Mouse (Mus musculus) kidney, postnatal 10 days (tissue): ENCODE measurements around the gene Macrod2.
"Not testable (repeated sequence)": the region's sequence is repeated elsewhere in the genome, so short reads cannot be mapped to it uniquely, and the experiment has no call there.

Experiments
- DNase-seq: peaks from one replicate; pipeline ENCODE4 v3.0.0; 2021; ENCODE audit warnings: mixed read lengths

Macrod2 gene

GRCm38 (mm10) chr2:140704146-140704545, 309.0 kb downstream of the Macrod2 start:
- DNase-seq: no peak

DNA sequence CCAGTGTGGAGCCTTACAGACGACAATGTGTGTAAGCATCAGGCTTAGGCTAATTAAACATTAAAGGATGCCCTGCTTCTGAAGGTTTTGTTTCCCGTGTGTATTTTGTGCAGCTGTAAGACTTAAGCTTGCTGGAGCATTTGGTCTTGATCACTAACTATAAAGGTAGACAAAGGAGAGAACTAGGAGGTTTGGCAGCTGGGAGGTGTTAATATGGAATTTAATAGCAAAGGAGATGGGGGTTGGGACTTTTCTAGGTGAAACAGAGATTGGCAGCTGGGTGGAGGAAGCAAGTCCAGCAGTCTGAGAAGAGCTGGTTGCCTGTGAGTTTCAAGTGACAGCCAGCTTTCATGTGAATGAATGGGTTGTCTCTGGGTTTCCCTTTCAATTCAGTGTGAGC, 310.2 kb downstream of the Macrod2 start:
- no peak for DNase-seq

DNA sequence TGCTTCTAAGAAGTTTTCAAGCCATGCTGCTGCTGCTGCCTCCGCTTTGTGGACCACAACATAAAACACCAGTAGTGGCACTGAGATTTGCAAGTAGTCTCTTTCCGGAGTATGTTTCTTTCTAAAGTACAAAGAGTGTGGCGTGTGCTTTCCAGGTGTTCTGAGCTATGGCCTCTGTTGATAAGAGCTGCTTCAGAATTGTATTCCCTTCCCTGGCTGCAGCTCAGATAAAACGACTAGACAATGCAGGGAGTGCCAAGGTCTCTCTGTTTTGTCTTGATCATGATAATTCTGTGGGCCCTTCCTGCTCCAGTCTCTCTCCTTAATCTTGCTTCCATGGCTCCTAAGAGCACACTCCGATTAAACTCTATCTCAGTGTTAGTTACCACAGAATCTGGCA, 312.4 kb downstream of the Macrod2 start:
- DNase-seq: no peak

- DNase-seq: no peak
Measured at GRCm38 (mm10) chr2:140715822-140716221, 320.7 kb downstream of the Macrod2 start.

DNA sequence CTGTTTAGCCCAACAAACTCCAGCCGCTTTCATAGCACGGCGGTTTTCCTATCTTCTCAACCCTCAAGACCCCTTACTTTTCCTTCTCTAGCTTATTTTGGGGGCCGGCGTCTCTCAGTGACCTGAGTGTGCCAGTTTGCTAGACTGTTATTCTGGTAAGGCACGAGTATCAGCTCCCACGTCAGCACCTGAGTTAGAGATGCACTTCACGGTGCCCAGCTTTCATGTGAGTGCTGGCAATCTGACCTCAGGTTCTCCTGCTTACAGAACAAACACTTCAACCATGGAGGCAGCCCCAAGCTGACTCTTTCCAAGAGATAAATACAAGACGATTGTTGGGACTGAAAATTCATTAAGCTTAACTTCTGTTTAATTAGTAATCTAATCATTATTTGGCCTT, 322.3 kb downstream of the Macrod2 start:
- no peak for DNase-seq

DNA sequence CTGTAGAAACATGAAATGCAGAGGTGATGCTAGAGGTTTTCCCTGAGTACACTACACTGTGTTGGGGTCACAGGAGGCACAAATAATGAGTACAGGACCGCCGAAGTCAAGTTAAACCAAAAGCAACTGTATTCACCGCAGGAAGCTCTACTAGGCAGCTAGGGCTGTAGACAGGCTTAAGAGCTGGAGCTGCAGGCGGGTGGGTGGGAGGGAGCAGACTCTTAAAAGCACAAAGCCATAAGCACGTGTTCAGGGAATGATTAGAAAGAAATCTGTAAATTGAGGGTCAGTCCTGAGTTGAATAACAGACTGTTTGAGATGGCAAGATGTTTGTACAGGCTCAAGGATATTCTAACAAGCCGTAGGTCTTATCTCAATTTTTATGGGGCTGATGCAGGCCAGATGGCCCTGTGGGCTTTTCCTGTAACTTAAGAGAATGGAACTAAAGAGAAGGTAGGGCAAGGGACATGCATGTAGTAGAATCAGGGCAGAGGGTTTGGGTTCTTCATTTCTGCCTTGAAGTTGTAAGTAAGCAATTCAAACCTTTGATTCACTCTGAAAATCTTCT, 337.6 kb downstream of the Macrod2 start:
- no peak for DNase-seq

GRCm38 (mm10) chr2:140740511-140740910, 345.4 kb downstream of the Macrod2 start:
- DNase-seq: no peak

GRCm38 (mm10) chr2:140742954-140743353, 347.8 kb downstream of the Macrod2 start:
- DNase-seq: not testable (repeated sequence)

DNA sequence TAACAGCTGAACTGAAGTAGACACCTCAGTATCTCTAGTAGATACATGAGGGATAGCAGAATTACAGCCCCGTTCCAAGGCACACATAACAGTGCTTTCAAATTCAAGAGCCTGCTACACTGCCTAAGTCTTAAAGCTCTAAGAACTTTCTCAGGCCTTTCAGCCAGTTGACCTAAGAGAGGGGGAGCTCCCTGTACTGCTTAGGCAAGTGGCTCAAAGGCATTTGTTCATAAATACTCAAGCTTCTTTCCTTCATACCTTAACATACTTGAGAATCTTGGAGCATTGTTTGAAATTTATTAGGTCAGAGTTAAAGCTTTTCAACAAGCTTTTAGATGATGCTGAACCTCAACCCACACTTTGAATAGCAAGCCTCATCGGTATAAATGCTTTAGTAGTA, 363.8 kb downstream of the Macrod2 start:
- no peak for DNase-seq

GRCm38 (mm10) chr2:140759732-140760131, 364.6 kb downstream of the Macrod2 start:
- DNase-seq: no peak

GRCm38 (mm10) chr2:140760137-140760536, 365.0 kb downstream of the Macrod2 start:
- DNase-seq: no peak

DNA sequence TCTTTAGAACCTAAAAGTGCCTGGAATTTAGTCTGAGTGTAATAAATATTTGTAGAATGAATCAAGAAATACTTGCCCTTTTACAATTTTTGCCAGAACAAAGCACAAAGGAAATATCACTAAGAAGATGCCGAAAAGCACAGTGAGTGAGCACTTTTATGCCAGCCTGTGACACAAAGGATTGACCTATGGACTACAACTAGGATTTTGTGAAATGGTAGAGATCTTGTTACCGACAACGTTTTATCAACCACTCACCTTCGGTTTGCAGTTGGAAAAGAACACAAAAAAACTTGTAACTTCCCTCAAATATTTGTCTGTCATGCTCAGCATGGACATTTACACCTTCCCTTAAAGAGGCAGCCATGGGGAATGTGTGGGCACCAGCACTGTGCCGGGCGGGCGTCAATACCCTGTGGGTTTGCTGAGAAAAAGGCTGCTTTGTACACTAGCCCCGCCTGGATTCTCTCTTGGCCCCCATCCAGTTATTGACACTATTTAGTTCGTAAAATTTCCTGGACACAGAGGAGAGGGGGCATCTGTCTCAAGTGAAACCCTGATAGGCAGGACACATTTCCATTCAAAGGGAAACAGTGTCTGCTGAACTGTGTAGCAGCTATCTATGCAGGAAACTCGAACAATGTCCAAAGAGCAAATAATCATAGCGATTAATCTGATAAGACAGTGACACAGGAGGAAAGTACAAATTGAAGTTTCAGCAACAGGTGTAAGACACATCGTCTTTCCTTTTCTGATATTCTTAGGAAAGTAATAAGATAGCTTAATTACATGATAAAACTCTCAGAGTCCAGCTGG, 368.2 kb downstream of the Macrod2 start:
- no peak for DNase-seq

GRCm38 (mm10) chr2:140769473-140769872, 374.4 kb downstream of the Macrod2 start:
- no peak for DNase-seq

DNA sequence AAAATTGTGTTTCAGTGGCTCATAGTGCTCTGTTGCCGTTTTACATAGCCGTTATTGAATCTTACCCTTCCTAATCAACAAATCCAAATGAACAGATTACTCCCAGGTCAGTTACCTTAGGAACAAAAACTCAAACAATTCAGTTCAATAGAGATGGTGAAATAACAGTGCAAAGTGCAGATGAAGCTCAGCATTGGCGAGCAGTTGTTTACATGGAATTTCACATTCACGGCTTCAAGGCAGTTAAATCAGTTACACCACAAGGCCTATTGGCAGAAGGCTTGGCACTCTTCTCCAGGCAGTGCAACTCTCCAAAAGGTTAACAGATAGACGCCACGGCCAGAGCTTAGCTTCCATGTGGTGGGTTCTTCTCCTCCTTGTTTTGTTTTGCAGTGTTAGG, 377.7 kb downstream of the Macrod2 start:
- no peak for DNase-seq

DNA sequence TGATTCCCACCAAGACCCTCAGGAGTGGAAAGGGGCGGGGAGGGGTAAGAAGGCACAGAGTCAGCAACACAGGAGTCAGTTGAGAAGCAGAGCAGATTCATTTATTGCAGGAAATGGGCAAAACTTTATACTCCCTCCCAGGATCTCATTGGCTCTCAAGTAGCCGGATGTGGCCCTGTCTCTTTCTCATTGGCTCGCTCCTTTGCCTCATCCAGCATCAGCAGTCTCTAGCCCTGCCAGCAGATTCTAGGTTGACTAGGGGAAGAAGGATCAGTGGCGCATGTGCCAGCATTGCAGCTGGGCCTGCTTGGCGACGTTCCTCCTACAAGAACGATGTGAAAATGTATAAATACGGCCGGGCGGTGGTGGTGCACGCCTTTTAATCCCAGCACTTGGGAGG, 378.3 kb downstream of the Macrod2 start:
- no peak for DNase-seq

DNA sequence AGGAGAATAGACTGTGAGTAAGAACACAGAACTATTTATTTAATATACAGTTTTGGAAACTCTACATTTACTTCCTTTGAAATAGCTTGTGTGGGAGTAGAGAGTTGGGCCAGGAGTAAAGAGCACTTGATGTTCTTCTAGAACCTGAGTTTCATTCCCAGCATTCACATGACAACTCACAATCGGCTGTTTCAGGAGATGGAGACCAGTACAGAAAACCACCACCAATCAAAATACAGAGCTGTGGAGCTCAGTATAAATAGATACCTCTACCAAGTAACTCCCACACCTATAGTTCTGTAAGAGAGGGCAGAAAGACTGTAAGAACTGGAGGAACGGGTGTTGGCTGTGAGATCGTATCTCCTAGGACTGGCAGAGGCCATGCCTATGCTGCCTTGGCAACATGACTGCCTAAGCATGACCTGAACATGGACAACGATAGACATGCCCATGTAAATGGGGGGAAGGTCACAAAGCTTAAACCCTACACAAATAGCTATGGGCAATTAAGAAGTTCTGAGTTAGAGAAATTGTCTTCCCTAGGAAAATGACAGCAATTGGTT, 379.8 kb downstream of the Macrod2 start:
- no peak for DNase-seq

DNA sequence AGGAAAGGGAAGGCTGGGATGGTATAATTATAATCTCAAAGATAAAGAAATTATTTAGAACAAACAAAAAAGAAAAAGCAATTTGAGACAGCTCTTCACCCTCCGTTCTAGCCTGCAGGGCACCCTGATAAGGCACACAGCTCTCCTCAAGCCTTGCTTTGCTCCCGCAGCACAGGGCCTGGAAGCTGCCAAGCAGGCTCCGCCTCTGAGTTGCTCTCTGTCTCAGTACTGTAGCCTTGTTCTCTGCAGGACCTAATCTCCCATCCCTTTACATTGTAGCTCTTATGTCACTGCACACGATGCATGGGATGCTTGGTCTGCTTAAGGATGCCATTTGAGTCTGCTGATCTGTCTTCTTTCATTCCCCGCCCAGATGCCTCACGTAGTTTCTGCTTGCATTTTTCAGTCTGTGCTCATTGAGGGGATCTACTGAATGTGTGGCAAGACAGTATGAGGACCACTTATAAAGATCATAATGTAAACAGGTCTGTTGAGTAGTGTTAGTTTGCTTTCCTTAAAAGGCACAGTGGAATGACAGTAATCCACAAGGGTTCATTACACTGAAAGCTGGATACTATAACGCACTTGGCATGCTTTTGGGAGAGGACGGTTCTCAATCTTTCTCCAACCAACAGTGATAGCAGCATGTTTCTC, 380.5 kb downstream of the Macrod2 start:
- no peak for DNase-seq

GRCm38 (mm10) chr2:140778212-140778611, 383.1 kb downstream of the Macrod2 start:
- no peak for DNase-seq

GRCm38 (mm10) chr2:140783041-140783440, 387.9 kb downstream of the Macrod2 start:
- DNase-seq: no peak

- no peak for DNase-seq
Measured at GRCm38 (mm10) chr2:140784626-140785025, 389.5 kb downstream of the Macrod2 start.

GRCm38 (mm10) chr2:140790363-140790762, 395.3 kb downstream of the Macrod2 start:
- DNase-seq: peak; percentile 7

- no peak for DNase-seq
Measured at GRCm38 (mm10) chr2:140793886-140794608, 398.9 kb downstream of the Macrod2 start.

DNA sequence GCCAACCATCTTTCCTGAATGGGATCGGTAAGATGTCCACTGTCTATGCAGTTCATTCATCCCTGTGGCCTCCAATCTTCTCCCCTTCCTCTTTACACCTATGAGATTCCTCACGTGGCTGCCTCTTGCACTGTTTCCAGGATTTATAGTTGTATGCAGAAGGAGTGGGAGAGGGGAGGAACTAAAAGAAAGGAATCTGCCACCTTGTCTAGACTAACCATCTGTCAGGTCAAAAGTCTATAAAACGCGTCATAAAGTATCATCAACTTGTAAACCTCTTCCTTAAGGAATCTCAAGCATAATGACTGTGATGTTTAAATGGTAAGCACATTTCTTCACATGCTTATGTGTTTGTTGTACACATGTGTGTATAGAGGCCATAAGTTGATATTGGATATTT, 416.6 kb downstream of the Macrod2 start:
- no peak for DNase-seq
